Mouse (Mus musculus) hindbrain, embryonic 14.5 days (tissue): ENCODE measurements around the gene Steap2. TPM values are rescaled to one million over a fixed set of nuclear protein-coding genes. Genes with fewer than 3 reads are reported as not detected.
A peak's percentile ranks its signal among the peaks of the same experiment; 100 is the strongest.
"Not testable (repeated sequence)": the region's sequence is repeated elsewhere in the genome, so short reads cannot be mapped to it uniquely, and the experiment has no call there.

Experiments
- ATAC-seq: fragments of 200-750 bp; cut with Nextera tagmentation; 2 replicates; pipeline ENCODE4 v1.8.0; 2017; ENCODE audit warnings: moderate number of reproducible peaks, mild to moderate bottlenecking, moderate TSS enrichment, moderate library complexity; ENCODE audit not compliant: low FRiP score
- DNase-seq: peaks from one replicate; pipeline ENCODE4 v3.0.0-alpha.2; 2015; ENCODE audit warnings: low spot score
- H3K27ac ChIP-seq: fragments of 300-500 bp; sonication (generic); 2 replicates; pipeline ENCODE4 v1.5.1; 2014; ENCODE audit warnings: mild to moderate bottlenecking, moderate library complexity
- H3K27me3 ChIP-seq: fragments of 300-500 bp; sonication (generic); 2 replicates; pipeline ENCODE4 v1.6.1; 2014; ENCODE audit warnings: mild to moderate bottlenecking, low read length, mixed read lengths; ENCODE audit not compliant: control insufficient read depth, insufficient read depth
- H3K36me3 ChIP-seq: fragments of 300-500 bp; sonication (generic); replicated peaks from 2 replicates; pipeline ENCODE4 v1.6.1; 2014; ENCODE audit not compliant: control insufficient read depth, insufficient read depth
- H3K4me1 ChIP-seq: fragments of 300-500 bp; sonication (generic); replicated peaks from 2 replicates; pipeline ENCODE4 v1.6.1; 2014; ENCODE audit warnings: antibody characterized with exemption, low read length, mixed read lengths; ENCODE audit not compliant: control insufficient read depth, insufficient read depth
- H3K4me2 ChIP-seq: fragments of 300-500 bp; sonication (generic); replicated peaks from 2 replicates; pipeline ENCODE4 v1.6.1; 2014; ENCODE audit warnings: mild to moderate bottlenecking, moderate library complexity
- H3K4me3 ChIP-seq: fragments of 300-500 bp; sonication (generic); replicated peaks from 2 replicates; pipeline ENCODE4 v1.5.1; 2014; ENCODE audit warnings: mild to moderate bottlenecking, low read length
- H3K9ac ChIP-seq: fragments of 300-500 bp; sonication (generic); 2 replicates; pipeline ENCODE4 v1.6.1; 2014
- H3K9me3 ChIP-seq: fragments of 300-500 bp; sonication (generic); 2 replicates; pipeline ENCODE4 v1.6.1; 2016; ENCODE audit warnings: low read length; ENCODE audit not compliant: control insufficient read depth
- WGBS: fragments of 180-500 bp; shearing (Covaris S2); extraction: QIAGEN DNeasy Blood & Tissue Kit; methylation state at CpG from one replicate; pipeline ENCODE4 v1.1.7; 2014; 5-methylcytosine and 5-hydroxymethylcytosine counted together
- polyA plus RNA-seq: library from polyadenylated mRNA; unstranded; fragments of >200 nt; fragmentation: Nextera tagmentation; extraction: Ambion mirVana; gene quantifications from 2 replicates; pipeline ENCODE4 v1.2.1, GENCODE M21; 2014

The Steap2 gene
- polyA plus RNA-seq, 1 experiment from 2014 or later, result 6.2 TPM

DNA sequence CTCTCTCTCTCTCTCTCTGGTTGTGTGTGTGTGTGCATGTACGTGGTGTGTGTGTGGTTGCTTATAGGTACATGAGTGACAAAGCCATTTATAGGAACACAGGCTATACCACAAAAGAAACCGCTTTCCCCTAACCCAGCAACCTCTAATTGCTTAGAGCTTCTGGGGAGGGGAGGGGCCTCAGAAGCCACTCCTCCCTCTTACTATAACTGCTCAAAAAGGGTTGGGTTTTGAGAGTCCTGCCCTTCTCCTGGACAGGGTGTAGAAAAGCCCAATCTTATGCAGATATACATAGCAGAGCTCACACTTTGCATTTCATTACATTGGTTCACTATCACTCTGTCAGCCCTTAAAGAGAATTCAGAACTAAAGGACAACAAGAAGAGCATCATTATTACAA is 6.0 kb upstream of the Steap2 start:
- Histone ChIP-seq H3K27me3 (no peaks in the 10 kb centered on the region), H3K4me1 (no peaks in the 10 kb centered on the region), H3K4me3 (no peak overlapping the region), H3K36me3 (no peaks in the 10 kb centered on the region), H3K9ac (no peak overlapping the region), H3K27ac (no peak overlapping the region), H3K4me2 (no peak overlapping the region), H3K9me3 (no peaks in the 10 kb centered on the region)
- 81% methylated on average over 2 of the region's 2 CpGs for WGBS
- DNase-seq, result no peak
- no peak for ATAC-seq

DNA sequence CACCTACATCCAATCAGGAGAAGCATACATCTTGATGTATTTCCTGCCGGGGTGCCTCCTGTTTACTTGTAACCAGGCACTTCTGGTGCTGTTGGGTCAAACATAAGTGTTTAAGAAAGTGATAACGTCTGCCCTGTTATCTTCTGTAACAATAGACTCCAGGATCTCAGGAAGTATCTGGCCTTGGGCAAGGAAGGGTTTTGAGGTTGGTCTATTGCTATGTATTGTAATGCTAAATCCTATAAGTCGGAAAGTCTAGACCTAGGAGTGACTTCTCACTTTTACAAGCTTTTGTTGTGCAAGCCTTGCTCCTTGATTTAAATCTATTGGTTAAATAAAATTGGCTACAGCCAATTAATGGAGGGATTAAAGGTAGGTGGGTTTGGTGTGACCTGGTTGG is 4.5 kb upstream of the Steap2 start:
- Histone ChIP-seq H3K9me3 (no peaks in the 10 kb centered on the region), H3K27me3 (no peaks in the 10 kb centered on the region), H3K4me3 (no peak overlapping the region), H3K36me3 (no peaks in the 10 kb centered on the region), H3K4me2 (no peak overlapping the region), H3K27ac (no peak overlapping the region), H3K4me1 (no peaks in the 10 kb centered on the region), H3K9ac (no peak overlapping the region)
- no peak for DNase-seq
- ATAC-seq, result no peak
- WGBS, result 70% methylated on average over 3 of the region's 3 CpGs

DNA sequence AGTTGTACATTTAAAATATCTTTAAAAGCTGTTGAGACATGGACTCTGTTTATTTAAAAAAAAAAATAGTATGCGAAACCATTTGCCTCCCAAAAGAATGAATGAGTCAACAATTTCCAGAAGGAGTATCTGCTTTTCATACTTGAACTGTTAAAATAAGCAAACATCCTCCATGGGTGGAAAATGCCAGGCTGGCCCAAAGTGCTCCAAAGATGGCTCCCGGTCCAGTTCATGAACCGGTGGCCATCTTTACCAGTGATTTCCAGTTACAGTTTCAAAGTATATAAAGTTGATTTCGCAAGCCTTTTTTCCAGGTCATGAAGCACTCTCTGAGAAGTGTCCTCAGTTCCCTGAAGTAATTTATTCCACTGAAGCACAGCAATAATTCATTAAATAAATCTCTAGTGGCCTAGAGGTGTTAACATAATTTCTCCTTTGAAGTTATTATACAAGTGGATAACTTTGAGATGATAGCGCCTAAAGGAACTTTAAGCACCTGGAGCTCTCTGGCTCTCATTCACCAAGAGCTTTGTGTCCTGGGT is 1.1 kb upstream of the Steap2 start:
- Histone ChIP-seq H3K9ac (no peak overlapping the region), H3K36me3 (no peaks in the 10 kb centered on the region), H3K27me3 (no peaks in the 10 kb centered on the region), H3K4me2 (no peak overlapping the region), H3K4me1 (no peaks in the 10 kb centered on the region), H3K4me3 (no peak overlapping the region), H3K27ac (no peak overlapping the region), H3K9me3 (no peaks in the 10 kb centered on the region)
- no peak for DNase-seq
- WGBS, result 90% methylated on average over 5 of the region's 5 CpGs
- no peak for ATAC-seq

DNA sequence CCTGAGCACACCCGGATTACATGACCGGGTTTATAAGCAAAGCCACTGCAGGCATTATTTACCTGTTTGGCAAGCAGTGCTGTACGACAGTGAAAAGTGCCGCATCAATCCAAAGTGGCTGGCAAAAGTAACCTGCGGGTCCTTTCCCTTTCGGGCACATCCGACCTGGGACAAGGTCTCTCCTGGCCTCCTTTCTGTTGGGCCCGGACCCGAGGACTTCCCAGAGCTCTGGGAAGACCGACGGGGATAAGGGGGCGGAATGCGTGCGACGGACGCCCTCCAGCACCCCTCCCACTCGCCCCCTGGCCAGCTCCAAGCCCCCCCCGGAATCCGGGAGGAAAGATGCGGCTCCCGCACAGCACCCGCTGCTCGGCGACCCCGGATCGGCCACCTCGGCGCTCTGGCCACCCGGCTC is 830 bp downstream of the Steap2 start:
- Histone ChIP-seq H3K4me3 (peak overlapping the region; percentile 86), H3K4me2 (peak overlapping the region; percentile 96), H3K9me3 (no peaks in the 10 kb centered on the region), H3K9ac (peak overlapping the region; percentile 88), H3K27me3 (no peaks in the 10 kb centered on the region), H3K36me3 (no peaks in the 10 kb centered on the region), H3K27ac (no peak overlapping the region), H3K4me1 (no peaks in the 10 kb centered on the region)
- DNase-seq, result no peak
- ATAC-seq, result peak; percentile 64
- under 1% methylated on average over 18 of the region's 29 CpGs for WGBS

DNA sequence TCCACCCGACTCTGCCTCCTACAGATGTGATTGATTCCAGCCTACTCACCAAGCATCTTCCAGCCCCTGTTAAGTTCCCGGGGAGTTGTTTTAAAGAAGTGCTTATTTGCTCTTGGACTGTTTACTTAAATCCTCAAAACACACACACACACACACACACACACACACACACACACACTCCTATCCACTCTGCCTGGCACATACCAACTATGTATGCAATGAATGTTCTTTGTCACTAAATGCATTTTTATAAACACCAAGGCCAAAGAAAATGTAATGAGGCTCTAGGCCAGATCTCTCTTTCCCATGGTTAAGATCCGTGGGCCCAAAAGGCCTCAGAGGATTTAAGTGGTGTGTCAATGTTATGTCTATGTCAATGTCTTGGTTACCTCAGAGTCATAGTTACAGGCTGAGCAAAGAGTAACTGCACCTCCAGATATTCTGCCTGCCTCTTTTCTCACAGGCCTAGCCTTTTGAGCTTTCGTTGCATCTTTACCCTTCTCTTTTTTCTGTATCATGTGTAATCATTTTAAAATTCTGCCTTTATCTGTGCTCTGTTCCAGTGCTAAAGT is 2.1 kb downstream of the Steap2 start:
- 70% methylated on average over 4 of the region's 4 CpGs for WGBS
- DNase-seq, result no peak
- Histone ChIP-seq H3K36me3 (no peaks in the 10 kb centered on the region), H3K4me3 (no peak overlapping the region), H3K4me2 (no peak overlapping the region), H3K27ac (no peak overlapping the region), H3K27me3 (no peaks in the 10 kb centered on the region), H3K9me3 (no peaks in the 10 kb centered on the region), H3K9ac (no peak overlapping the region), H3K4me1 (no peaks in the 10 kb centered on the region)
- ATAC-seq, result no peak

DNA sequence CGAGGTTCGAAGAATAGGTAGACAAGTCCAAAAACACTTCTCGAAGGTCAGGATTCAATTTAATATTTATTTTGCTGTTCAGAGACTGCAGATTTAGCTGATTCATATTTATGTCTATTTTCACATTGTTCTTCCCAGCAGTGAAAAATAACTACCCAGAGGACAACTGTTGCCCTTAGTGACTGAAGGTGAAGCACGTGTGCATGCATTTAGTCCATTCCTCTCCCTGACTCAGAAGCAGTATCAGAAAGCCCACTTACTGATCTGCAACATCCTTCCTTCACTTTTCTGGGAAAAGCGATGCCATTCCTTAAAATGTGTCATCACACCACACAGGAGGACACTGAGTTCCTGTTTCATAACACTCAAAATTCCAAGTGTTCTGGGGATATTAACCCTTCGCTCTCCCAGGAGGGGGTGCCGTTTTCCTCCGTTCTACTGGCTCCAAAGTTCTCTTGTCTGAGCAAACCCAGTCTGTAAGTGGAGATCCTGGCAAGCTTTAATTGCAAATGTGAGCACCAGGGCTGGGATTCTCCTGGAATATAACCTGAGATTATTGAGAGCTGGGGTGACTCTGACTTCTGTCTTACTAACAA is 5.3 kb downstream of the Steap2 start:
- 84% methylated on average over 8 of the region's 8 CpGs for WGBS

DNA sequence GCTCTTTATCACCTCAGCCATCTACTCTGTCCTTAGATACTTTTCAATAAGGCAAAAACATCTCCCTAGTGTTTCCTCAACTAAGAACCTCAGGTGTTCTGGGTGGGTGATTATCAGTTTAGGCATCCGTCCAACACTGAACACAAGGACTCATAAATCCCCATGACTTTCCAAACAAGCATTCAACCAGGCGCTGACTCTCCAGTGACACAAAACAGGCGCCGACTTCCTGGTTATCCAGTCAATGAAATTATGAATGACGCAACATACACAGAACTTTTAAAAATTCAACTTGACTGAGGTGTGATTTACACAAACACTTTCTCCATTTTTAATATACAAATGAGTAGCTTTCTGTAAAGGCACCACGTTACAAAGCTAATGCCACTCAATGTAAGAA is 6.2 kb downstream of the Steap2 start:
- Histone ChIP-seq H3K36me3 (no peaks in the 10 kb centered on the region), H3K27ac (no peak overlapping the region), H3K4me3 (no peak overlapping the region), H3K9ac (no peak overlapping the region), H3K4me1 (no peaks in the 10 kb centered on the region), H3K27me3 (no peaks in the 10 kb centered on the region), H3K9me3 (no peaks in the 10 kb centered on the region), H3K4me2 (no peak overlapping the region)
- WGBS, result 85% methylated on average over 6 of the region's 6 CpGs
- ATAC-seq (no peak), DNase-seq (no peak)

More for the DNA sequence above, 5.3 kb downstream of the Steap2 start:
- H3K36me3 ChIP-seq, result no peaks in the 10 kb centered on the region
- H3K9ac ChIP-seq, result no peak overlapping the region
- ATAC-seq, result no peak
- H3K27me3 ChIP-seq, result no peaks in the 10 kb centered on the region
- no peak overlapping the region for H3K27ac ChIP-seq
- H3K9me3 ChIP-seq, result no peaks in the 10 kb centered on the region
- H3K4me2 ChIP-seq, result no peak overlapping the region
- H3K4me1 ChIP-seq, result no peaks in the 10 kb centered on the region
- DNase-seq, result no peak
- no peak overlapping the region for H3K4me3 ChIP-seq

DNA sequence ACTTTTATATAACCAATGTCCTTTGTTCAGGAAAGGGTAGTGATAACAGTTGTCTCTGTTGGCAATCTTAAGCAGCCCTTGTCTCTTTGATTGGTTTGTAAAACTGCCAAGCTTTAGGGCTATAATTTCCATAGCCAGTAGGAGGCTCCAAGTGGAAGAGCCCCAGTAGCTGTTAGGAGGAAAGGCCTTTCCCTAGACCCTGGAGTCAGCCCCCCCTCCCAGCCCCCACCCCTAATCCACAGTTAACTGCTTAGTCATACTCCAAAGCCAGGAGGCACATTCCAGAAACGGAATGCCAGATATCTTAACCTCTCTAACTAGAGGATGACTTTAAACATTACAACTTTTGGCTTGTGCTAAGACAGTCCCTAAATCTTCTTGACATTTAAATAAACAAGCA is 7.4 kb downstream of the Steap2 start:
- ATAC-seq, result no peak
- H3K4me1 ChIP-seq, result no peaks in the 10 kb centered on the region
- 30% methylated on average over 1 of the region's 1 CpGs for WGBS

DNA sequence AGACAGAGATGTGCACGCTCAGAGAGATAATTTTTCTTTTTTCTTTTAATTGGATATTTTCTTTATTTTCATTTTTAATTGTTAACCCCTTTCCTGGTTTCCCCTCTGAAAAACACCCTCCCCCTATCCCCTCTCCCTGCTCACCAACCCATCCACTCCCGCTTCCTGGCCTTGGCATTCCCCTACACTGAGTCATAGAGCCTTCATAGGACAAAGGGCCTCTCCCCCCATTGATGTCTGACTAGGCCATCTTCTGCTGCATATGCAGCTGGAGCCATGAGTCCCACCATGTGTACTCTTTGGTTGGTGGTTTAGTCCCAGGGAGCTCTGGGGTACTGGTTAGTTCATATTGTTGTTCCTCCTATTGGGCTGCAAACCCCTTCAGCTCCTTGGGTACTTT is 9.4 kb downstream of the Steap2 start:
- WGBS, result 94% methylated on average over 2 of the region's 2 CpGs
- H3K9ac ChIP-seq, DNase-seq, ATAC-seq, H3K4me2 ChIP-seq, H3K36me3 ChIP-seq, H3K27ac ChIP-seq, H3K4me1 ChIP-seq, H3K27me3 ChIP-seq, H3K9me3 ChIP-seq, H3K4me3 ChIP-seq: not testable (repeated sequence)

More for the DNA sequence above, 7.4 kb downstream of the Steap2 start:
- Histone ChIP-seq H3K27ac (no peak overlapping the region), H3K9me3 (no peaks in the 10 kb centered on the region), H3K4me2 (no peak overlapping the region), H3K9ac (no peak overlapping the region), H3K4me3 (no peak overlapping the region), H3K36me3 (no peaks in the 10 kb centered on the region), H3K27me3 (no peaks in the 10 kb centered on the region)
- DNase-seq, result no peak
